Mouse (Mus musculus) cortical plate, adult 2 months (tissue): Measurements from ENCODE around the gene Crabp1. TPM values are rescaled to one million over a fixed set of nuclear protein-coding genes. Genes with fewer than 3 reads are reported as not detected.
A peak's percentile ranks its signal among the peaks of the same experiment; 100 is the strongest.

Experiments
- H3K27ac ChIP-seq: fragments of 200-500 bp; 2 replicates; pipeline ENCODE4 v1.5.1; 2012; ENCODE audit warnings: low read length, control low read depth, inconsistent platforms; ENCODE audit not compliant: insufficient read depth
- H3K4me1 ChIP-seq: fragments of 200-500 bp; 2 replicates; pipeline ENCODE4 v1.6.1; 2011; ENCODE audit warnings: low read length; ENCODE audit not compliant: control insufficient read depth, insufficient read depth
- H3K4me3 ChIP-seq: fragments of 200-500 bp; 2 replicates; pipeline ENCODE4 v1.5.1; 2011; ENCODE audit warnings: mild to moderate bottlenecking, low read length, control low read depth; ENCODE audit not compliant: insufficient read depth
- CTCF ChIP-seq: fragments of 200-500 bp; IDR thresholded peaks from 2 replicates; pipeline ENCODE4 v1.5.1; 2011; ENCODE audit warnings: mild to moderate bottlenecking, control low read depth, low read length; ENCODE audit not compliant: insufficient read depth; ENCODE audit errors: extremely low read depth
- POLR2A ChIP-seq: fragments of 200-500 bp; IDR thresholded peaks from 2 replicates; pipeline ENCODE4 v1.6.1; 2011; ENCODE audit warnings: mild to moderate bottlenecking, low read length, control low read depth; ENCODE audit not compliant: insufficient read depth; ENCODE audit errors: extremely low read depth
- polyA plus RNA-seq: library from polyadenylated mRNA; depleted of rRNA; stranded (reverse); fragments of >200 nt; gene quantifications from 2 replicates; pipeline ENCODE4 v1.2.3, GENCODE M21; 2012

Gene Crabp1
- polyA plus RNA-seq, 1 experiment, result 3.4 TPM

- no peak overlapping the region for H3K27ac ChIP-seq
- H3K4me3 ChIP-seq, result no peak overlapping the region
- TF ChIP-seq POLR2A, result no peak
- peak; percentile 70 for TF ChIP-seq CTCF
These were observed 28.3 kb upstream of the Crabp1 start for GRCm38 (mm10) chr9:54736284-54736701.

DNA sequence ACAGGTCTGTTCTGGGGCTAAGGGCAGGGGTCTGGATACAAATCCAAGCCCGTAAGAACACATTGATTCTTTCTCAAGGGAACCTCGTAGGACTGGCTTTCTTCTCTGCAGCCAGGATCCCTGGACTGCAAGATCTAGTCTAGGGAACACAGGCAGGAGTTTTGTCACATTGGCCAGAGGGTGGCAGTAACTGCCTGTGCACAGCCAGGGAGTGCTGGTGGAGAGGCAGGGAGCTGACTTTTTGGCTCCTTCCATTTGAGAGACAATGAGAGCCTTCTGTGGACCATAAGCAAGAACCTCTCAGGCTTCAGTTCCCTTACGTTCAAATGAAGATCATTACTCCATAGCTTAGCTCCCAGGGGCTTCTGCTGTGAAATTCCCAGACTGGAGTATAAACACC is 26.2 kb upstream of the Crabp1 start:
- Histone ChIP-seq H3K4me1 (no peaks in the 10 kb centered on the region), H3K27ac (no peak overlapping the region)
- TF ChIP-seq CTCF (peak; percentile 85), POLR2A (no peak)

More at GRCm38 (mm10) chr9:54736284-54736701, 28.3 kb upstream of the Crabp1 start:
- no peaks in the 10 kb centered on the region for H3K4me1 ChIP-seq

GRCm38 (mm10) chr9:54743891-54744290 is 20.7 kb upstream of the Crabp1 start:
- TF ChIP-seq POLR2A, result no peak
- no peak for TF ChIP-seq CTCF
- Histone ChIP-seq H3K4me1 (no peaks in the 10 kb centered on the region), H3K27ac (no peak overlapping the region), H3K4me3 (no peak overlapping the region)

More for the DNA sequence above, 26.2 kb upstream of the Crabp1 start:
- no peak overlapping the region for H3K4me3 ChIP-seq

DNA sequence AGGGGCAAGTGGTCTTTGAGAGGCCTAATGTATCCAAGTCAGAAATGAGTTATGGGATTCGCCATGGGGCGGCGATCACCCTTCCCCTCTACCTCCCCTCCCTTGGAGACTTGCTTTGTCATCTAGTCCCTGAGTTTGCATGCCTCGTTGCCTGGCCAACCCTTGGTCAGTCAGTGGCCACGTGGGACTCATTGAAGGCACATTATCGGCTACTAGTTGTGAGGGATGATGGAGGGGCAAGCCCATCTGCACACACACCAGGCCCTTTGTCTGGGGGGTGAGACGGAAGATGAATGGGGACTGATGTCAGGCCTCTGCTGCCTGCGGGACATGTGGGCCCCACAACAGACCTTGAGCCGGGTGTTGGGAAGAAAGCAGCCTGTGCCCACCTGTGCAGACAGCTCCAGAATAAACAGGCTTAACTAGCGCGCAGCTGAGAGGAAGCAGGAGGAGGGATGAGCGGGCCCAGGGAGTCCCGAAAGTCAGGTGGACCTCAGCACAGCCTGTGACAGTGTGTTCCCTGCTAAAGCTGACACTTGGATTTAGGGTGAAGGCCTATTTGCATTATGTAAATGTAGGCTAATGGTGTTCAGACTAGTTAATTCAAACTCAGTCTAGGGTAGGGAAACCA is 18.7 kb upstream of the Crabp1 start:
- TF ChIP-seq CTCF (no peak), POLR2A (no peak)
- Histone ChIP-seq H3K4me3 (no peak overlapping the region), H3K4me1 (no peaks in the 10 kb centered on the region), H3K27ac (no peak overlapping the region)

DNA sequence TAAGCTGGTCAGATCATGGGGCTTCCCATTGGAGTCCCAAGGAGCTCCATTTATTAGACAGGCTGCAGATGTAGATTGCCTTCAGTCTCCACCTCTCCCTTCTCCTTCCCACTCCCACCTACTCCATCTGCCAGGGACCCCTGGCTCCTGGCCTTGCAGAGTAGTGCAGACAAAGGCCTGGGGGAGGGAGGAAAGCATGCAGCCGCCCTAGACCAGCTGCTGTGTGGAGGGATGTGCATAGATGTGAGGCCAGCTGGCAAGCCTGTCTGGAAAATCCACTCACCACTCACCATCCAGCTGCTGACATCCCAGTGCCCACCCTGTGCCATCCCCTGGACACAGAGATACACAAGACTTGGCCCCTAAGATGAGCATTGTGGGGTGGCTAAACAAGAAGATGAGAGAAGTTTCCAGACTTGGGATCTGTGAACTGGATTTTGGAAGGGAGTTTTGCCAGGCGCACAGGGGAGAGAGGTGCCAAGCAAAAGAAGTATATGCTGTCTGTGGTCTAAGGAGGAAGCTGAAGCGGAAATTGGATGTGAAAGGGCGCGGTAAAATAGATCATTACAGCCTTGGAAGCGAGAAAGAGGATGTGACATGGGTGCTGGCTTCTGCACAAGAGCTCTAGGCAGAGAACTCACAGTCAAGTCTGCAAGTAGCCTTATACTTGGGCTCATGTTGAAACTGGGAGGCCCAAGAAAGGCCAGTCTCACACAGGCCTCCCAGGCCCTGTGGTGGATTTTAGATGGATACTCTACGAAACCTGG is 14.2 kb upstream of the Crabp1 start:
- Histone ChIP-seq H3K4me3 (no peak overlapping the region), H3K4me1 (no peaks in the 10 kb centered on the region), H3K27ac (no peak overlapping the region)
- TF ChIP-seq POLR2A (no peak), CTCF (no peak)

DNA sequence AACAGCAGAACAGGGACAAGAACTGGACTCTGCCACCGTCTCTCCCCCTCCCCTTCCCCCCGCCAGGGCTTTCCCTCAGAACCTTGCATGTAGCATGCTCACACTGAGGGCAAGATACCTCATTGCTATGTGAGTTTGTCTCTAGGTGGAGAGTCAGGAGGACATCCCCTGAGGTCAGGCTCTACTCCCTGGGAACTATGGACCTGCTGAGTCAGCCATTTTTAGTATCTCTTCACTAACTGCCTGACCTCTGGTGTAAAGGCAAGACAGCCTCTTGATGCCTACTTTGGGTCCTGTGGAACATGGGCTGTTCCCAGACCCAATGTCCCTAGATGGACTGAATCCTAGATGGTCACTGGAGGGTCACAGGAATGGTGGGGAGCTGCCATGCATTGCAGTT is 12.9 kb upstream of the Crabp1 start:
- H3K27ac ChIP-seq, result no peak overlapping the region
- H3K4me1 ChIP-seq, result no peaks in the 10 kb centered on the region

GRCm38 (mm10) chr9:54752201-54752943 is 12.2 kb upstream of the Crabp1 start:
- no peak for TF ChIP-seq POLR2A
- no peak for TF ChIP-seq CTCF
- Histone ChIP-seq H3K4me1 (no peaks in the 10 kb centered on the region), H3K27ac (no peak overlapping the region), H3K4me3 (no peak overlapping the region)

More for the DNA sequence above, 12.9 kb upstream of the Crabp1 start:
- TF ChIP-seq CTCF, result no peak
- TF ChIP-seq POLR2A, result no peak
- H3K4me3 ChIP-seq, result no peak overlapping the region

GRCm38 (mm10) chr9:54752944-54753295 is 11.6 kb upstream of the Crabp1 start:
- TF ChIP-seq CTCF, result no peak
- no peak for TF ChIP-seq POLR2A
- H3K4me3 ChIP-seq, result no peak overlapping the region
- no peak overlapping the region for H3K27ac ChIP-seq
- H3K4me1 ChIP-seq, result no peaks in the 10 kb centered on the region

GRCm38 (mm10) chr9:54759592-54759991 is 5.0 kb upstream of the Crabp1 start:
- Histone ChIP-seq H3K4me1 (no peaks in the 10 kb centered on the region), H3K4me3 (no peak overlapping the region), H3K27ac (no peak overlapping the region)
- no peak for TF ChIP-seq POLR2A
- TF ChIP-seq CTCF, result no peak
